Mouse (Mus musculus) intestine, embryonic 15.5 days (tissue): ENCODE measurements around the gene Crcp. TPM values are rescaled to one million over a fixed set of nuclear protein-coding genes. Genes with fewer than 3 reads are reported as not detected.

Source experiments
- ATAC-seq: fragments of 200-750 bp; cut with Nextera tagmentation; 2 replicates; pipeline ENCODE4 v1.8.0; 2017; ENCODE audit warnings: moderate TSS enrichment, moderate library complexity
- H3K27ac ChIP-seq: fragments of 300-500 bp; sonication (generic); 2 replicates; pipeline ENCODE4 v1.5.1; 2015; ENCODE audit warnings: mild to moderate bottlenecking, inconsistent platforms
- H3K27me3 ChIP-seq: fragments of 300-500 bp; sonication (generic); replicated peaks from 2 replicates; pipeline ENCODE4 v1.6.1; 2015; ENCODE audit warnings: inconsistent platforms
- H3K36me3 ChIP-seq: fragments of 300-500 bp; sonication (generic); 2 replicates; pipeline ENCODE4 v1.6.1; 2015; ENCODE audit warnings: inconsistent platforms
- H3K4me1 ChIP-seq: fragments of 300-500 bp; sonication (generic); replicated peaks from 2 replicates; pipeline ENCODE4 v1.6.1; 2015; ENCODE audit warnings: inconsistent platforms
- H3K4me2 ChIP-seq: fragments of 300-500 bp; sonication (generic); replicated peaks from 2 replicates; pipeline ENCODE4 v1.6.1; 2015; ENCODE audit warnings: mild to moderate bottlenecking, inconsistent platforms
- H3K4me3 ChIP-seq: fragments of 300-500 bp; sonication (generic); replicated peaks from 2 replicates; pipeline ENCODE4 v1.5.1; 2015; ENCODE audit warnings: inconsistent platforms
- H3K9ac ChIP-seq: fragments of 300-500 bp; sonication (generic); 2 replicates; pipeline ENCODE4 v1.6.1; 2015; ENCODE audit warnings: inconsistent platforms
- H3K9me3 ChIP-seq: fragments of 300-500 bp; sonication (generic); 2 replicates; pipeline ENCODE4 v1.6.1; 2016; ENCODE audit warnings: inconsistent platforms
- WGBS: fragments of 180-500 bp; shearing (Covaris S2); methylation state at CpG from one replicate; pipeline ENCODE4 v1.1.7; 2015; 5-methylcytosine and 5-hydroxymethylcytosine counted together
- polyA plus RNA-seq: library from polyadenylated mRNA; unstranded; fragments of >200 nt; fragmentation: Nextera tagmentation; extraction: Ambion mirVana; gene quantifications from 2 replicates; pipeline ENCODE4 v1.2.1, GENCODE M21; 2015

The Crcp gene
- polyA plus RNA-seq, 1 experiment from 2014 or later = 34.1 TPM

DNA sequence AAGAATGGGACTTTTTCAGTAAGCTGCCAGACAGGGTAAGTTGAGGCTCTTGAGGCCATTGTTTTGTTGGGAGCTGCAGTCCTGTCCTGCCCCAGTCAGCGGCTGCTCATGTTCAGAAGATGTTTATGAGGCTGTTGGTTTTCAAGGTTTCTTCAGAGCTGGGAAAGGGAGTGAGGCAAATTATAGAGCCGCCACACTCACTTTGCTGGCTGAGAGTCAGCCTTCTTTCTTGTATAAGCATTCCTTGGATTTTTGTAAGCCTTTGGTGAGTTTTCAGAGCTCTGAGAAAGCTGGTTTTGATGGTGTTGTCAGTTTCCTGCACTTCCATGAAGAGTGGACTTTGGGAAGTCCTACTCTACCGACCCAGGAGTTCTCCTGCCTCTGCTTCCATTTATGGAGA lies 55.2 kb downstream of the Crcp start:
- peaks cover 3% of the 10 kb centered on the region; the same call in 1 of the 2 replicates for H3K4me1 ChIP-seq
- H3K27ac ChIP-seq = no peak overlapping the region
- no peaks in the 10 kb centered on the region for H3K27me3 ChIP-seq
- no peaks in the 10 kb centered on the region for H3K9me3 ChIP-seq
- H3K9ac ChIP-seq = no peak overlapping the region
- H3K36me3 ChIP-seq = no peaks in the 10 kb centered on the region; the same call in 1 of the 2 replicates
- WGBS = 67% methylated on average over 3 of the region's 3 CpGs
- ATAC-seq = no peak
- H3K4me2 ChIP-seq = no peak overlapping the region
- no peak overlapping the region for H3K4me3 ChIP-seq

DNA sequence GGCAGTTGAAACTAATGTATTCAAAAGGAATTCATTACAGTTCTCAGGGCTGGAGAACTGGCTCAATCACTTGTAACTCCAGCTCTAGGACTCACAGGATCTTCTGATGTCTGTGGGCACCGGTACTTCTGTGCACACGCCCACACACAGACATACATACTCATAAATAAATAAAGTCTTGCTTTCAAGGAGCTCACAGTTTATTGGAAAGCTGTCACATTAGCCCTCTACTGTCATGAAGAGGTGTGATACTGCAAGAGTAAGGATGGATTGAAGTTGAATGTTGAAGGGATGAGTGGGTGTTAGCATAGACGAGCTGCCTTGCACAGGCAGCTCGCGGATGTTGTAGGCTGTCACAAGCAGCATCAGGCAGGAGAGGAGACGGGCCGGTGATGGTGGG lies 58.9 kb downstream of the Crcp start:
- no peak overlapping the region for H3K4me3 ChIP-seq
- no peak overlapping the region for H3K9ac ChIP-seq
- ATAC-seq = no peak
- no peaks in the 10 kb centered on the region for H3K27me3 ChIP-seq
- H3K9me3 ChIP-seq = no peaks in the 10 kb centered on the region
- no peaks in the 10 kb centered on the region for H3K4me1 ChIP-seq
- H3K4me2 ChIP-seq = no peak overlapping the region
- H3K36me3 ChIP-seq = no peaks in the 10 kb centered on the region; the same call in 1 of the 2 replicates
- 84% methylated on average over 7 of the region's 7 CpGs for WGBS
- H3K27ac ChIP-seq = no peak overlapping the region

DNA sequence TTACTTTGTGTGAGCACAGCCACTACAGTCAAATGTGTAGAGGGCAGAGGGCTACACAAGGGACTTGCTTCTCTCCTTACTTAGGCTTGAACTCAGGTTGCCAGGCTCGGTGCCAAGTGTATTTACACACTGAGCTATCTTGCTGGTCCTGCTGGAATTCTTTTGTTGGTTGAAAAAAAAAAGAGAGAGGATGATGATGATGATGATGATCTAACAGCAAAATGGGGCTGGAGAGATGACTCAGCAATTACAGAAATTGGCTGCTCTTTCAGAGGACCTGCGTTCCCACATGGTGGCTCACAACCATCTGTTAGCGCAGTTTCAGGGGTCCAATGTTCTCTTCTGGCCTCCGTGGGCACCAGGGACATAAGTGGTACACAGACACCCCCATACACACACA lies 59.5 kb downstream of the Crcp start:
- H3K36me3 ChIP-seq = no peaks in the 10 kb centered on the region; the same call in 1 of the 2 replicates
- no peak overlapping the region for H3K27ac ChIP-seq
- no peak overlapping the region for H3K4me2 ChIP-seq
- WGBS = 78% methylated on average over 4 of the region's 4 CpGs
- no peak overlapping the region for H3K4me3 ChIP-seq
- H3K27me3 ChIP-seq = no peaks in the 10 kb centered on the region
- ATAC-seq = no peak
- no peaks in the 10 kb centered on the region for H3K9me3 ChIP-seq
- H3K9ac ChIP-seq = no peak overlapping the region
- H3K4me1 ChIP-seq = no peaks in the 10 kb centered on the region

DNA sequence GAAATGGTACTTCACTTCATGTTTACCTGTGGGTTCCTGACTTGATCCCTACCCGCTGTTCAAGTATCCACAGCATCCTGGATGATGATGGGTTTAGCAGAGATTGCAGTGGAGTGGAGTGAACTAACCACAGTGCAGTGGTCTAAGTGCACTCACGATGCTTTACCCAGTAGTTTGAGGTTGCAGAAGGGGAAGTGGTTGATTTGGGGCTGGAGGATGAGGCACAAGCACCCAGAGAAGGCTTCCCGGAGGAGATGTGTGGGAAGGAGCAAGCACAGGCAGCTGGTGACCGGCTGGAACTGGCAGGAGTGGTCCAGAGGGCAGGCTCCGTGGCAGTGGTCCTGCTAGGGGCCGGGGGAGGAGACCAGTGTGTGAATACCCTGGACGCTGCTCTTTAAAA lies 60.1 kb downstream of the Crcp start:
- Histone ChIP-seq H3K27ac (0 out of 2 replicates have a peak overlapping the region, but pooled peaks have one; percentile 9), H3K9ac (no peak overlapping the region)
- WGBS = 65% methylated on average over 7 of the region's 7 CpGs

DNA sequence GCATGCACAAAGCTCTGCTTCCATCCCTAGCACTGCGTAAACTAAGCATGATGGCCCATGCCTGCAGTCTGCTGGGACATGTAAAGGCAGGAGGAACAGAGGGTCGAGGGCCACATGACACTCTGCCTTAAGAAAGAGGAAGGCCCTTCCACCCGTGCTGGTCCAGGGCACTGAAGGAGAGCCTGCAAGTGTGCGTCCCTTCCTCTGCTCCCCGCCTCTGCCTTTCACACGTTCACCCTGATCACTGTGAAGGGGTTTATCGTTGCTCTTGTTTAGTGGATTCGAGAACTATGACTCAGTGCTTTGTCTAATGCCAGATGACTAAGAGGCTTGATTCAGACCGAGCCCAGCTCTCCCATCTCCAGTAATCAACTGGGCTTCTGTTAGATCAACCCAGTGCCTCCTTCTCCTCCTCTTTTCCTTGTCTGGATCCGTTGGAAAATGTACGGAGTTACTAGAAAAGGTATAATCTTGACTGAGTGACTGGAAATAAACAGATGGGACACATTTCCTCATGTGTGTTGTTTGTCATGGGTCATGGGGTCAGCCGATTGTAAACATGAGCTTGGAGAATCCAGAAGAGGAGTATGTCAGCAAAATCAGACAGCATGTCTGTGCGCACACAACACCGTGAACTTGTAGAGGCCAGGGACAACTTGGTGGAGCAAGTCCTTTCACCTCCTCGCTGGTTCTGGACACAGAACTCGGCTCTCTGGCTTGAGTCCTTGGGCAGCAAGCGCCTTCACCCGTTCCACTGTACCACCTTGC lies 60.7 kb downstream of the Crcp start:
- Histone ChIP-seq H3K4me3 (no peak overlapping the region), H3K27ac (0 out of 2 replicates have a peak overlapping the region, but pooled peaks have one; percentile 9), H3K27me3 (no peaks in the 10 kb centered on the region), H3K9ac (no peak overlapping the region), H3K9me3 (no peaks in the 10 kb centered on the region), H3K36me3 (no peaks in the 10 kb centered on the region; the same call in 1 of the 2 replicates), H3K4me2 (no peak overlapping the region), H3K4me1 (no peaks in the 10 kb centered on the region)
- 69% methylated on average over 18 of the region's 18 CpGs for WGBS
- ATAC-seq = no peak

More for the DNA sequence above, 60.1 kb downstream of the Crcp start:
- Histone ChIP-seq H3K9me3 (no peaks in the 10 kb centered on the region), H3K4me2 (no peak overlapping the region), H3K4me1 (no peaks in the 10 kb centered on the region), H3K36me3 (no peaks in the 10 kb centered on the region; the same call in 1 of the 2 replicates), H3K27me3 (no peaks in the 10 kb centered on the region), H3K4me3 (no peak overlapping the region)
- no peak for ATAC-seq

DNA sequence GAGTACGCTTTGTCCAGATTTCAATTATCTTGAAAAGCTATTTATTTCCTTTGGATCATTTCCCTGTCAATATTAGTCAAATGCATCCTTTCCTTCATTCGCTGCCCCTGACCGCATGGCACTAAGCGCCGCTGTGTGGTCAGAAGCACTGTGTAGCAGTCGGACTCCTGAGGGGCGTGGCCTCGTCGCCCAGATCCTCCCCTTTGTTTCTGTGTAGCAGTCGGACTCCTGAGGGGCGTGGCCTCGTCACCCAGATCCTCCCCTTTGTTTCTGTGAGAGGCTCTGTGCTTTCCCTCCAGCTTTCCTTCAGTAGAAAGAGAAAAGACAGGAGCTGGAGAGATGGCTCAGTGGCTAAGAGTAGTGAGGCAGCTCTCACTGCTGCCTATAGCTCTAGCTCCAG lies 67.7 kb downstream of the Crcp start:
- no peaks in the 10 kb centered on the region for H3K27me3 ChIP-seq
- no peak overlapping the region for H3K9ac ChIP-seq
- WGBS = 64% methylated on average over 12 of the region's 12 CpGs
- ATAC-seq = peak; percentile 77
- H3K36me3 ChIP-seq = peaks cover 3% of the 10 kb centered on the region
- no peak overlapping the region for H3K27ac ChIP-seq
- H3K4me1 ChIP-seq = 0 out of 2 replicates have a peak, but pooled peaks cover 4% of the 10 kb centered on the region
- H3K9me3 ChIP-seq = no peaks in the 10 kb centered on the region
- no peak overlapping the region for H3K4me3 ChIP-seq
- H3K4me2 ChIP-seq = no peak overlapping the region

DNA sequence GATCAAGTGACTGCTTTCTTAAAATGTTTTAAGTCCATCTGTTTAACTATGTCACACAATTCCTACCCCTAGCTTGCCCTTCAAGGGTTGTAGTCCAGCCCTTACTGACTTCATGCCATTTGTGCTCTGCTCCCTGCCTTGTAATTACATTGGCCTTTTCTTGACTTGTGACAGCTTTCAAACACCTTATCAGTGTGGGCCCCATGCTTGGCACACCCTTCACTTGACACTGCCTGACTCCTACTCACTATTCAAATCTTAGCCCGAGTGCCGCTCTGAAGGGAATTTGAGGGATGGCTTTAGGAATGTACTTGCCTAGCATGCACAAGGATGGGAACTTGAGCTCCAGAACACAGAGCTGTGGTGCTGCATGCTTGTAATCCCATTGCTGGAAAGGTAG lies 68.7 kb downstream of the Crcp start:
- H3K4me2 ChIP-seq = no peak overlapping the region
- no peaks in the 10 kb centered on the region for H3K27me3 ChIP-seq
- 57% methylated on average over 2 of the region's 2 CpGs for WGBS
- H3K4me3 ChIP-seq = no peak overlapping the region
- H3K9ac ChIP-seq = no peak overlapping the region
- ATAC-seq = peak; percentile 69
- H3K27ac ChIP-seq = no peak overlapping the region
- no peaks in the 10 kb centered on the region for H3K9me3 ChIP-seq
- peaks cover 10% of the 10 kb centered on the region for H3K36me3 ChIP-seq
- H3K4me1 ChIP-seq = 0 out of 2 replicates have a peak, but pooled peaks cover 4% of the 10 kb centered on the region

DNA sequence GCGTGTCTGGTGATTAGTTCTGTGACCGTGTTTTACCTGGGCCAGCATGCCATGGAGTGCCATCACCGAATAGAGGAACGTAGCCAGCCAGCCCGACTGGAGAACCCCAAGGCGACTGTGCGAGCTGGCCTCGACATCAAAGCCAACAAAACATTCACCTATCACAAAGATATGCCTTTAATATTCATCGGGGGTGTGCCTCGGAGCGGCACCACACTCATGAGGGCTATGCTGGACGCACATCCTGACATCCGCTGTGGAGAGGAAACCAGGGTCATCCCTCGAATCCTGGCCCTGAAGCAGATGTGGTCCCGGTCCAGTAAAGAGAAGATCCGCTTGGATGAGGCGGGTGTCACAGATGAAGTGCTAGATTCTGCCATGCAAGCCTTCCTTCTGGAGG lies 72.6 kb downstream of the Crcp start:
- no peak overlapping the region for H3K27ac ChIP-seq
- 94% methylated on average over 17 of the region's 17 CpGs for WGBS

DNA sequence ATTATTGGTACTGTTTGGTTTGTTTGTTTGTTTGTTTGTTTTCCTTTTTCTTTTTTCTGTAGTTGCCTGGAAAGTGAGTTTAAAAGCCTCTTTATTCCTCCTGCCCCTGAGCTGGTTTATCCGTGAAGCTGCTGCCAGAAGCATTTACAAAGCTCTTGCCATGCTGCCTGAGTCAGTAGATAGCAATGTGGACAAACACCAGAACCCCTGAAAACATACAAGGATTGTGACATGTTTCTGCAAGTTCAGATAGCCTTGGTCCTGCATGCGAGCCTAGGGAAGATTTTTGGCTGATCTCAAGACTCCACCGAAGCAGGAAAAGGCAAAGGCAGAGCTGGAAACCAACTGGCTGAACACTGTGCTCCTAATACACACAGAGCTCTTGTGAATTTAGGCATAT lies 80.3 kb downstream of the Crcp start:
- no peak overlapping the region for H3K4me3 ChIP-seq
- no peaks in the 10 kb centered on the region for H3K4me1 ChIP-seq
- no peak overlapping the region for H3K27ac ChIP-seq
- no peak overlapping the region for H3K9ac ChIP-seq
- H3K4me2 ChIP-seq = no peak overlapping the region
- no peaks in the 10 kb centered on the region for H3K36me3 ChIP-seq
- ATAC-seq = no peak
- no peaks in the 10 kb centered on the region for H3K9me3 ChIP-seq
- WGBS = 81% methylated on average over 3 of the region's 3 CpGs
- no peaks in the 10 kb centered on the region for H3K27me3 ChIP-seq

More for the DNA sequence above, 72.6 kb downstream of the Crcp start:
- 0 out of 2 replicates have a peak, but pooled peaks cover 4% of the 10 kb centered on the region for H3K4me1 ChIP-seq
- H3K4me2 ChIP-seq = no peak overlapping the region
- H3K9me3 ChIP-seq = no peaks in the 10 kb centered on the region
- H3K36me3 ChIP-seq = peaks cover 11% of the 10 kb centered on the region
- H3K27me3 ChIP-seq = no peaks in the 10 kb centered on the region
- H3K4me3 ChIP-seq = no peak overlapping the region
- no peak for ATAC-seq
- no peak overlapping the region for H3K9ac ChIP-seq

Other genes with a start within 250 kb of the Crcp start
- gene Psph, start 241.8 kb upstream of the Crcp start, polyA plus RNA-seq = 50.4 and 56.5 TPM in 2 replicates
- gene Sumf2, start 182.3 kb upstream of the Crcp start, polyA plus RNA-seq = 36.0 and 48.1 TPM in 2 replicates
- 990 and 1,082 TPM in 2 replicates for gene Chchd2, start 141.8 kb upstream of the Crcp start, polyA plus RNA-seq
- 2.4 and 3.2 TPM in 2 replicates for gene Zbed5, start 133.6 kb upstream of the Crcp start, polyA plus RNA-seq
- gene Phkg1, start 130.7 kb upstream of the Crcp start, polyA plus RNA-seq = 0.08 and 0.16 TPM in 2 replicates
- 1.8 and 1.9 TPM in 2 replicates for gene Nupr1l, start 120.8 kb upstream of the Crcp start, polyA plus RNA-seq
- gene Vkorc1l1, start 87.3 kb upstream of the Crcp start, polyA plus RNA-seq = 26.5 and 30.9 TPM in 2 replicates
- gene Gusb, start 26.2 kb upstream of the Crcp start, polyA plus RNA-seq = 88.8 and 95.7 TPM in 2 replicates
- gene Asl, start within 50 bp of the Crcp start, polyA plus RNA-seq = 51.4 and 65.0 TPM in 2 replicates
- gene Tpst1, start 44.0 kb downstream of the Crcp start, polyA plus RNA-seq = 53.4 and 59.8 TPM in 2 replicates
- 3.8 and 3.9 TPM in 2 replicates for gene Kctd7, start 115.6 kb downstream of the Crcp start, polyA plus RNA-seq
- gene Rabgef1, start 142.5 kb downstream of the Crcp start, polyA plus RNA-seq = 22.3 and 26.8 TPM in 2 replicates
- 38.9 and 40.2 TPM in 2 replicates for gene Tmem248, start 187.8 kb downstream of the Crcp start, polyA plus RNA-seq
- 75.0 and 75.9 TPM in 2 replicates for gene Sbds, start 226.2 kb downstream of the Crcp start, polyA plus RNA-seq
- gene Tyw1, start 226.3 kb downstream of the Crcp start, polyA plus RNA-seq = 23.5 and 24.0 TPM in 2 replicates